Mouse (Mus musculus) retina, embryonic 14.5 days (tissue): ENCODE data around the gene Alg9.

Experiments used
- DNase-seq: peaks from one replicate; pipeline ENCODE4 v3.0.0-alpha.2; 2015; ENCODE audit warnings: low spot score

Alg9 gene

GRCm38 (mm10) chr9:50774991-50775612, at the start of gene Alg9, which contains the start of gene 1110032A03Rik:
Alg9 (plus strand) TSS chr9:50775019.
1110032A03Rik (minus strand) TSS chr9:50775520.
- DNase-seq, result peak; percentile 89

- no peak for DNase-seq
Observed at GRCm38 (mm10) chr9:50725921-50726590, 48.8 kb upstream of the Alg9 start.

- peak; percentile 45 for DNase-seq
Observed at GRCm38 (mm10) chr9:50727171-50727924, 47.5 kb upstream of the Alg9 start.

- peak; percentile 89 for DNase-seq
Observed at GRCm38 (mm10) chr9:50727925-50728651, 46.7 kb upstream of the Alg9 start.

- DNase-seq, result no peak
Observed at GRCm38 (mm10) chr9:50729600-50729999, 45.2 kb upstream of the Alg9 start.

GRCm38 (mm10) chr9:50732560-50732959, 42.3 kb upstream of the Alg9 start:
- DNase-seq, result peak; percentile 7

GRCm38 (mm10) chr9:50734989-50735388, 39.8 kb upstream of the Alg9 start:
- DNase-seq, result peak; percentile 87

- peak; percentile 94 for DNase-seq
Observed at GRCm38 (mm10) chr9:50738914-50739870, 35.6 kb upstream of the Alg9 start, which contains the start of gene Dixdc1. Dixdc1 (minus strand) TSS chr9:50739517.

GRCm38 (mm10) chr9:50740867-50741784, 33.7 kb upstream of the Alg9 start:
- no peak for DNase-seq

- no peak for DNase-seq
Observed at GRCm38 (mm10) chr9:50742261-50742660, 32.6 kb upstream of the Alg9 start.

- DNase-seq, result no peak
Observed at GRCm38 (mm10) chr9:50742744-50743143, 32.1 kb upstream of the Alg9 start.

GRCm38 (mm10) chr9:50745806-50746205, 29.0 kb upstream of the Alg9 start:
- DNase-seq, result no peak

GRCm38 (mm10) chr9:50746214-50746677, 28.6 kb upstream of the Alg9 start, which contains the start of gene 2310030G06Rik:
2310030G06Rik (minus strand) TSS chr9:50746536.
- no peak for DNase-seq

GRCm38 (mm10) chr9:50750706-50751105, 24.1 kb upstream of the Alg9 start:
- DNase-seq, result no peak

- no peak for DNase-seq
Observed at GRCm38 (mm10) chr9:50751323-50751722, 23.5 kb upstream of the Alg9 start, which contains the start of gene Cryab. Cryab (plus strand) TSS chr9:50751325.

GRCm38 (mm10) chr9:50752054-50752602, 22.7 kb upstream of the Alg9 start, which contains the start of gene Hspb2:
Hspb2 (minus strand) TSS chr9:50752354.
- no peak for DNase-seq

GRCm38 (mm10) chr9:50752784-50753615, 21.8 kb upstream of the Alg9 start:
- no peak for DNase-seq

- DNase-seq, result no peak
Observed at GRCm38 (mm10) chr9:50753947-50754346, 20.9 kb upstream of the Alg9 start.
